Mouse (Mus musculus) liver, embryonic 12.5 days (tissue): ENCODE data around the gene Iqsec1. TPM values are rescaled to one million over a fixed set of nuclear protein-coding genes. Genes with fewer than 3 reads are reported as not detected.
"Not testable (repeated sequence)": the region's sequence is repeated elsewhere in the genome, so short reads cannot be mapped to it uniquely, and the experiment has no call there.

ENCODE experiments used
- ATAC-seq: fragments of 200-750 bp; cut with Nextera tagmentation; 2 replicates; pipeline ENCODE4 v1.8.0; 2017; ENCODE audit warnings: moderate number of reproducible peaks, mild to moderate bottlenecking, moderate library complexity
- H3K27ac ChIP-seq: fragments of 300-500 bp; sonication (generic); 2 replicates; pipeline ENCODE4 v1.5.1; 2016; ENCODE audit warnings: mild to moderate bottlenecking
- H3K27me3 ChIP-seq: fragments of 300-500 bp; sonication (generic); replicated peaks from 2 replicates; pipeline ENCODE4 v1.6.1; 2016; ENCODE audit warnings: mild to moderate bottlenecking, moderate library complexity
- H3K36me3 ChIP-seq: fragments of 300-500 bp; sonication (generic); 2 replicates; pipeline ENCODE4 v1.6.1; 2016; ENCODE audit warnings: mild to moderate bottlenecking, moderate library complexity
- H3K4me1 ChIP-seq: fragments of 300-500 bp; sonication (generic); 2 replicates; pipeline ENCODE4 v1.6.1; 2016
- H3K4me2 ChIP-seq: fragments of 300-500 bp; sonication (generic); 2 replicates; pipeline ENCODE4 v1.6.1; 2016; ENCODE audit warnings: mild to moderate bottlenecking, moderate library complexity
- H3K4me3 ChIP-seq: fragments of 300-500 bp; sonication (generic); 2 replicates; pipeline ENCODE4 v1.5.1; 2016; ENCODE audit warnings: mild to moderate bottlenecking, moderate library complexity
- H3K9ac ChIP-seq: fragments of 300-500 bp; sonication (generic); 2 replicates; pipeline ENCODE4 v1.6.1; 2016; ENCODE audit warnings: mild to moderate bottlenecking, moderate library complexity
- H3K9me3 ChIP-seq: fragments of 300-500 bp; sonication (generic); replicated peaks from 2 replicates; pipeline ENCODE4 v1.6.1; 2016; ENCODE audit warnings: mild to moderate bottlenecking, moderate library complexity
- WGBS: fragments of 180-500 bp; shearing (Covaris S2); methylation state at CpG from one replicate; pipeline ENCODE4 v1.1.7; 2016; ENCODE audit not compliant: insufficient replicate concordance; 5-methylcytosine and 5-hydroxymethylcytosine counted together
- polyA plus RNA-seq: library from polyadenylated mRNA; unstranded; fragments of >200 nt; fragmentation: Nextera tagmentation; extraction: Ambion mirVana; gene quantifications from 2 replicates; pipeline ENCODE4 v1.2.1, GENCODE M21; 2016

The Iqsec1 gene
- polyA plus RNA-seq, 1 experiment from 2014 or later = 3.9 TPM

GRCm38 (mm10) chr6:90660398-90661028, 328.0 kb downstream of the Iqsec1 start:
- Histone ChIP-seq H3K36me3 (peaks cover 27% of the 10 kb centered on the region), H3K27me3 (no peaks in the 10 kb centered on the region), H3K9ac (peak overlapping the region; percentile 37), H3K9me3 (no peaks in the 10 kb centered on the region), H3K4me3 (no peak overlapping the region), H3K4me2 (peak overlapping the region; percentile 51), H3K27ac (peak overlapping the region; percentile 71), H3K4me1 (peaks cover 37% of the 10 kb centered on the region)
- no peak for ATAC-seq
- WGBS = 76% methylated on average over 20 of the region's 20 CpGs

DNA sequence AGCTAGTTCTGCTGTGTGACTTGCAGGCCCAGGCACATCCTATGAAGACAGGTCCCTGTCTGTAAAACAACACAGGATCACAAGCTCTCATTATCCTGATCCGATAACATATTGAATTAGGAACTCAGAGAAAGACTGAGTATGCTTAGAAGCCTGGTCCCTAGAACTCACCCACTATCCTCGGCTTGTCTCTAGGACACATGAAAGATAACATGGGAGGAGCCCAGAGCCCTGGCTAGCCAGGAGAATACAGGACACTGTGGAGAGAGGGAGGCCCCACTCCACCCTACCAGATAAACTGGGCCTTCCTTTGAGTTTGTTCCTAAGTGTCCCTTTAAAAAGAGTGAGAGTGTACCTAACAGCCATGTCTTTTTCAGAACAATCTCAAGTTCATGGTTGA, 328.6 kb downstream of the Iqsec1 start:
- WGBS = 41% methylated on average over 2 of the region's 2 CpGs
- H3K9me3 ChIP-seq = no peaks in the 10 kb centered on the region
- H3K27me3 ChIP-seq = no peaks in the 10 kb centered on the region
- peak; percentile 92 for ATAC-seq
- peak overlapping the region; percentile 37 for H3K9ac ChIP-seq
- peak overlapping the region; percentile 51 for H3K4me2 ChIP-seq
- peak overlapping the region; percentile 71 for H3K27ac ChIP-seq
- H3K36me3 ChIP-seq = peaks cover 21% of the 10 kb centered on the region
- H3K4me1 ChIP-seq = peaks cover 37% of the 10 kb centered on the region
- no peak overlapping the region for H3K4me3 ChIP-seq

DNA sequence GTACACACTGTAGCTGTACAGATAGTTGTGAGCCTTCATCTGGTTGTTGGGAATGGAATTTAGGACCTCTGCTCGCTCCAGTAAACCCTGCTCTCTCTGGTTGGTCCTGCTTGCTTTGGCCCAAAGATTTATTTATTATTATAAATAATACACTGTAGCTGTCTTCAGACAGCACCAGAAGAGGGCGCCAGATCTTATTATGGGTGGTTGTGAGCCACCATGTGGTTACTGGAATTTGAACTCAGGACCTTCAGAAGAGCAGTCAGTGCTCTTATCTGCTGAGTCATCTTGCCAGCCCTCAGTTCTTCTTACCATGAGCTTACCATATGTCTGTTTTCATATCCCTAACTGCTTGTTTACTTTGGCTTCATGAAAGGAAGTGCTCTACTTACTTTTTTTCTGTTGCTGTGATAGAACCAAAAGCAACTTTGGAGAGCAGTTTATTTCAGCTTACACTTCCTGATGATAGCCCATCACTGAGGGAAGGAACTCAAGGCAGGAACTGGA, 332.1 kb downstream of the Iqsec1 start:
- H3K4me2 ChIP-seq, H3K36me3 ChIP-seq, H3K27ac ChIP-seq, H3K27me3 ChIP-seq, ATAC-seq, H3K9me3 ChIP-seq, H3K4me3 ChIP-seq, H3K9ac ChIP-seq: not testable (repeated sequence)
- WGBS = 39% methylated on average over 2 of the region's 2 CpGs
- H3K4me1 ChIP-seq = peaks cover 34% of the 10 kb centered on the region

- Histone ChIP-seq H3K4me1 (peaks cover 18% of the 10 kb centered on the region), H3K9me3 (no peaks in the 10 kb centered on the region), H3K4me3 (no peak overlapping the region), H3K4me2 (no peak overlapping the region), H3K27ac (no peak overlapping the region), H3K27me3 (no peaks in the 10 kb centered on the region), H3K36me3 (no peaks in the 10 kb centered on the region), H3K9ac (no peak overlapping the region)
- WGBS = 33% methylated on average over 2 of the region's 2 CpGs
- ATAC-seq = no peak
Observed at GRCm38 (mm10) chr6:90653736-90654135, 334.7 kb downstream of the Iqsec1 start.

GRCm38 (mm10) chr6:90650634-90651033, 337.9 kb downstream of the Iqsec1 start:
- no peak for ATAC-seq
- WGBS = 44% methylated on average over 1 of the region's 1 CpGs
- Histone ChIP-seq H3K9me3 (no peaks in the 10 kb centered on the region), H3K4me2 (no peak overlapping the region), H3K36me3 (peaks cover 8% of the 10 kb centered on the region), H3K4me3 (no peak overlapping the region), H3K4me1 (peaks cover 10% of the 10 kb centered on the region), H3K27ac (no peak overlapping the region), H3K27me3 (no peaks in the 10 kb centered on the region), H3K9ac (no peak overlapping the region)

DNA sequence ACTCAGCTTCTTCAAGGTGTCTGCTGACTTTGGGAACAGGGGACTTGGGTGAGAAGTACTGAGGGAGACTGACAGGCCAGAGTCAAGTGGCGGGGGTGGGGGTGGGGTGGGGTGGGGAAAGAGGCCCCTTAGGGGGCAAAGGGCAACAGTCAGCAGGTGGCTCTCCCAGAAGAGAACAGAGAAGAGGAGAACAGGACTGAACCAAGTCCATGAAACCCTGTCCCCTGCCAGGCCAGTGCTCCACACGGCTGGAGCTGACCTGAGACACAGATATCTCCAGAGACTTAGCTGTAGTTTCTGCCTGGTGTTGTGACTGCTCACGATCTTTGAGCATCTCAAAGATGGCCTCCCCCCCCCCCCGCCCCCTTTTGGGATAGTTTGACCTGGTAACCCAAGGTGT, 339.2 kb downstream of the Iqsec1 start:
- 46% methylated on average over 4 of the region's 4 CpGs for WGBS
- Histone ChIP-seq H3K27me3 (no peaks in the 10 kb centered on the region), H3K9ac (no peak overlapping the region), H3K4me2 (no peak overlapping the region), H3K9me3 (no peaks in the 10 kb centered on the region), H3K36me3 (peaks cover 21% of the 10 kb centered on the region), H3K4me3 (no peak overlapping the region), H3K27ac (no peak overlapping the region), H3K4me1 (peaks cover 10% of the 10 kb centered on the region)
- no peak for ATAC-seq

GRCm38 (mm10) chr6:90648391-90648790, 340.1 kb downstream of the Iqsec1 start:
- Histone ChIP-seq H3K4me2 (no peak overlapping the region), H3K9me3 (no peaks in the 10 kb centered on the region), H3K27me3 (no peaks in the 10 kb centered on the region), H3K4me3 (no peak overlapping the region), H3K9ac (no peak overlapping the region), H3K4me1 (peaks cover 10% of the 10 kb centered on the region), H3K36me3 (peaks cover 30% of the 10 kb centered on the region), H3K27ac (no peak overlapping the region)
- 86% methylated on average over 6 of the region's 6 CpGs for WGBS
- no peak for ATAC-seq

DNA sequence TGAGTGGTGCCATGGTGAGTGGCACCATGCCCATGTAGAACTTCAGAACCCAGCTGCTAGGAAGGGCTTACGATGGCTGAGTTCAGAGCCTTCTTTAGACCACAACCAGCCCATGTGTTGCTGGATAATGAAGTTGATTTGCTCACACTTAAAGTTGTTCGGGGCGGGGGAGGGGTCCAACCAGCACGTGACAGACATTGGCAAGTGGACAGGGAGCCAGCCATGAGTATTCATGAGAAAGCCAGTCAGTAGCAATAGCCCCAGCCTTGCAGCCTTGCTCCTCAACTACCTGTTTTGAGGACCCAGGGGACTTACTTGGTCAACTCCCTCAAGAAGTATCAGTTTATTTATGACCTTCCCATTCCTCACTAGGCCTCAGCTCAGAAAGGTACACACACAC, 343.5 kb downstream of the Iqsec1 start:
- Histone ChIP-seq H3K4me2 (no peak overlapping the region), H3K27me3 (no peaks in the 10 kb centered on the region), H3K9me3 (no peaks in the 10 kb centered on the region), H3K4me1 (peaks cover 10% of the 10 kb centered on the region), H3K4me3 (no peak overlapping the region), H3K27ac (no peak overlapping the region), H3K9ac (no peak overlapping the region), H3K36me3 (peaks cover 64% of the 10 kb centered on the region)
- ATAC-seq = no peak
- 80% methylated on average over 4 of the region's 4 CpGs for WGBS

GRCm38 (mm10) chr6:90643057-90643456, 345.4 kb downstream of the Iqsec1 start:
- no peak overlapping the region for H3K9ac ChIP-seq
- H3K4me2 ChIP-seq = no peak overlapping the region
- 90% methylated on average over 3 of the region's 3 CpGs for WGBS
- no peaks in the 10 kb centered on the region for H3K9me3 ChIP-seq
- H3K4me1 ChIP-seq = no peaks in the 10 kb centered on the region
- ATAC-seq = no peak
- no peak overlapping the region for H3K4me3 ChIP-seq
- peaks cover 83% of the 10 kb centered on the region for H3K36me3 ChIP-seq
- no peak overlapping the region for H3K27ac ChIP-seq
- no peaks in the 10 kb centered on the region for H3K27me3 ChIP-seq

- Histone ChIP-seq H3K9ac (no peak overlapping the region), H3K4me3 (no peak overlapping the region), H3K4me1 (peaks cover 11% of the 10 kb centered on the region; the same call in 1 of the 2 replicates), H3K9me3 (no peaks in the 10 kb centered on the region; the same call in 1 of the 2 replicates), H3K27ac (no peak overlapping the region), H3K36me3 (peaks cover 98% of the 10 kb centered on the region), H3K4me2 (no peak overlapping the region), H3K27me3 (no peaks in the 10 kb centered on the region)
- WGBS = 79% methylated on average over 3 of the region's 3 CpGs
- ATAC-seq = no peak
Observed at GRCm38 (mm10) chr6:90635611-90636010, 352.9 kb downstream of the Iqsec1 start.

DNA sequence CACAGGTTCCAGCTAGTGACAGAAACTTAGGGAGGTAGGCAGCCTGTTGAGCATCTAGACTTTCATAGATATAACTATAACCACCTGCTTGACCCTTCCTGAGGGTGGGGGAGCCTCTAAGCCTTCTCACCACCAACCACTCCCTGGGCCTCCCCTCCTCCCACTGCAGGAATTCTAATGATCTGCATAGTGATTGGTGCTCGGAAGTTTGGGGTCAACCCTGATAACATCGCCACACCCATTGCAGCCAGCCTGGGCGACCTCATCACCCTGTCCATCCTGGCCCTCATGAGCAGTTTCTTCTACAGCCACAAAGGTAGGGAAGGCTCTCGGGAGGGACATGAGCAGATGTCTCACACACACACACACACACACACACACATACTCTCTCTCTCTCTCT, 353.4 kb downstream of the Iqsec1 start:
- Histone ChIP-seq H3K27me3 (no peaks in the 10 kb centered on the region), H3K36me3 (peaks cover 98% of the 10 kb centered on the region), H3K9ac (no peak overlapping the region; the same call in 1 of the 2 replicates), H3K4me3 (no peak overlapping the region), H3K9me3 (no peaks in the 10 kb centered on the region; the same call in 1 of the 2 replicates), H3K4me2 (no peak overlapping the region), H3K27ac (no peak overlapping the region), H3K4me1 (peaks cover 12% of the 10 kb centered on the region; the same call in 1 of the 2 replicates)
- 48% methylated on average over 4 of the region's 4 CpGs for WGBS
- ATAC-seq = no peak

DNA sequence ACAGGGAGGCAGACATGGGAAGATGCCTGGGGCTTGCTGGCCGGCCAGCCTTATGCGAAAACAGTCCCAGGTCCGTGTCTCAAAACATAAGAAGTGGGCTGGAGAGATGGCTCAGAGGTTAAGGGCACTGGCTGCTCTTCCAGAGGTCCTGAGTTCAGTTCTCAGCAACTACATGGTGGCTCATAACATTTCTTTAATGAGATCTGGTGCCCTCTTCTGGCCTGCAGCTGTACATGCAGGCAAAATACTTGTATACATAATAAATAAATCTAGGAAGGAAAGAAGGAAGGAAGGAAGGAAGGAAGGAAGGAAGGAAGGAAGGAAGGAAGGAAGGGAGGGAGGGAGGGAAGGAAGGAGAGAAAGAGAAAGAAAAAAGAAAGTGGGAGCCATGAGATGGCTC, 356.0 kb downstream of the Iqsec1 start:
- H3K4me1 ChIP-seq = peaks cover 36% of the 10 kb centered on the region
- H3K4me3 ChIP-seq, H3K27me3 ChIP-seq, ATAC-seq, H3K9me3 ChIP-seq, H3K4me2 ChIP-seq, H3K9ac ChIP-seq: not testable (repeated sequence)
- peaks cover 98% of the 10 kb centered on the region for H3K36me3 ChIP-seq
- peak overlapping the region; percentile 34; the same call in 1 of the 2 replicates for H3K27ac ChIP-seq
- 65% methylated on average over 3 of the region's 3 CpGs for WGBS
